Mouse (Mus musculus): ENCODE data around the gene Nlrp4c.
"Not testable (repeated sequence)": the region's sequence is repeated elsewhere in the genome, so short reads cannot be mapped to it uniquely, and the experiment has no call there.

Gene Nlrp4c

DNA sequence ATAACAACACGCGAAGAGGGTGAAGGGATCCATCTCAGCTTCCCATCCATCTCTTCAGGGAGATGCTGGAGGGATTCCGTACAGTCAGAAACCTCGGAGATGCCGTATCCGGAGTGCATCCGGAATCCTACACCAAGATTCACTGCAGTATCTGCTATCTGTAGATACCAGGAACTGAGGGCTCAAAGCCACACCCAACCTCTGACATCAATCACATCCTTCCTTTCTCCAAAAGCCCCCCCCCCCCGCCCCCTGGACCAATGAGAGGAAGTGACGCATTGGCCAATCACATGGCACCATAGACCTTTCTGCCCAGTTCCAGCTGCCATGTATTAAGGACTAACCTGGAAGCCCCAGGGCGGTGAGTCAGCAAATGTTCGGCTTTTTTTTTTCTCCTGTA is at the start of gene Nlrp4c:
Nlrp4c (plus strand) TSS at position 301 of the 400 bp plus-strand sequence.
- DNase-seq (ENCODE audit: low read depth, low spot score) = peak; percentile 26

DNA sequence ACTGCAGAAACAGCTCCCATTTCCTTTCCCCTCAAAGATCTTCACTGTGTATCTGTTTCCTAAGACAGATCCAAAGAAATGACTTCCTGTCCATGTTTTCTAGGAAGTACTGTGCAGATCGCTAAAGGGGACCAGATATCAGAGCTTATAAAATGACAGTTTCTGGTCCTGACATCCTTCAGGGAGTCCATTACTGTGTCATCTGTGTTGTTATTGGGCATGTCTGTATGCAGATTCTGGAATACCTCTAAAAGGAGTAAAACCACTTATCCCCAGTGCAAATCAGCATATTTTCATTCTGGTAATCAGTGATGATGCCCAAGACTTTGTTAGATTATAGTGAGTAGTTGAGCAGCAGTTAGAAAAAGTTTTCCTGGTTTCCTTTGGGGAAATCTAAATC is 34.1 kb upstream of the Nlrp4c start, which contains the start of gene Vmn1r65:
Vmn1r65 (minus strand) TSS at position 101 of the 400 bp plus-strand sequence.
- no peak for DNase-seq (ENCODE audit: low read depth, low spot score)

DNA sequence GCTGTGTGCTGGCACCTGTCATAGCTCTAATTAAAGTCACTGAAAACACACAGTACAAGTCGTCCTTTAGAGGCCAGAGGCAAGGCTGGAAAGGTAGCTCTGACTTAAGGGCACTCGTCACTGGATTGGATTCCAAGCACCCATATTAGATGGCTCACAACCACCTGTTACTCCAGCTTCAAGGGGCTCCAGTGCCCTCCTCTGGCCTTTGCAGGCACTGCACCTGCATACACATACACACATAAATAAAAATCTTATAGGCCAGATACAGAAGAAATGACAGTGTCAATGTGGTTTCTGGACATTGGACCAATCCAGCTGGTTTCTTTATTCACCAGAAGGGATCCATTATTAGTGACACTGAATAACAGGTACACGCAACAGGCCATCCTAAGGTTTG is 74.5 kb downstream of the Nlrp4c start:
- no peak for DNase-seq (ENCODE audit: low read depth, low spot score)

DNA sequence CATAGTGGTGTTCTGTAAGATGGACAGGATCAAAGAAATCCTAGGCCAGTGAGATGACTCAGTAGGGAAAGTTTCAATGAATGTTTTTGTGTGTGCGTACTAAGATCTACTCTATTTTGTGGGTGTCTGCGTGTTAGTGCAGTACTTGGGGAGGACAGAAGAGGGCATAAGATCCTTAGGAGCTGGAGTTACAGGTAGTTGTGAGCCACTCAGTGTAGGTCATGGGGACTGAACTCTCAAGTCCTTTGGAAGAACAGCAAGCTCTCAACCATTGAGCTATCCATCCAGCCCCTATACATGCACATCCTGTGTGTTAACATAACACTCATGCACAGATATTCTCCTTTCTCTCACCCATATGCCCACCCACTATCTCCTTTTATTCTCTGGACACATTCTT is 75.1 kb downstream of the Nlrp4c start:
- DNase-seq (ENCODE audit: low read depth, low spot score) = not testable (repeated sequence)

DNA sequence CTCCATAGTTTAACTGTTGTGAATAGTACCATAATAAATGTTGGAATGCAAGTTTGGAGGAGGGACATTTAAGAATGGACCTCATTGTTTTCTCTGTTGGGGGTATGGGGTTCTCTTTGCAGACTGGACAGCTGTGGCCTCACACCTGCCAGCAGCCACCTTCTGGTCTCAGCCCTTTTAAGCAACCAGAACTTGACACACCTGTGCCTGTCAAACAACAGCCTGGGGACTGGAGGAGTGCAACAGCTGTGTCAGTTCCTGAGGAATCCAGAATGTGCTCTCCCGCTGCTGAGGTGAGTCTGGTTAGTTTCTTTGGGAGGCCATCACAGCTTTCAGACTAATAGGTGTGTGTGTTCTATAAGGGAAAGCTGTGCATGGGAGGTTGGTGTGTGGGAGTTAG is 76.2 kb downstream of the Nlrp4c start:
- not testable (repeated sequence) for DNase-seq (ENCODE audit: low read depth, low spot score)

DNA sequence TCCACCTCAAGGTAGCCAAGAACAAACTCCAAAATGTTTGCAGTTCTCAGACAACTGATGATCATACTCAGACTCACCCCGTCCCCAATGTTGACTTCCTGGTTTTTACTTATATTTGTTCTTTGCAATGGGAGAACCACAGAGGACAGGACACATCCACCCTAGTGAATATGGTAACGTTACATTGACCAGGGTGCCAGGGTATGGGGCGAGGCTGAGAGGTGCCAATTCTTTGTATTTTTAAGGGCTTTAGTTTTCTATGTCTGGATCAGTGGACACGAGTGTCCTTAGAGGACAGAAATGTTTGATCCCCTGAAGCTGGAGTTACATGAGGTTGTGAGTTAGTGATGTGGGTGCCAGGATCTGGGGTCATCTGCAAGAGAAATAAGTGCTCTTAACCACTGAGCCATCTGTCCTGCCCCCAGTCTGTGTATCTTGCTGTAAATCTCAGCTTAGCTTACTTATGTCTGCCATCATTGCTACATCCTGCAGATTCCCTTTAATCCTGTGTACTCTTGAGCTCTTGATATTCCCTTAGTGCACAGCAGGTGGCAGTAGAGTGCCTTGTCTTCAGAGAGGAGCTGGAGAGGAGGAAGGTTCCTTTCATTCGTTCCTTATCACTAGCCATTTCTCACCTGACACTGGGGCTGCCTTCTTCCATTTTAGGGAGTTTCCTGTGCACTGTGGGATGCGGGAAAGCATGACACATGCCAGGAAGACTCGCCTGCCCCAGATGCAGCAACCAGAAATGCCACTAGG is 81.9 kb downstream of the Nlrp4c start:
- peak; percentile 90 for DNase-seq (ENCODE audit: low read depth, low spot score)

DNA sequence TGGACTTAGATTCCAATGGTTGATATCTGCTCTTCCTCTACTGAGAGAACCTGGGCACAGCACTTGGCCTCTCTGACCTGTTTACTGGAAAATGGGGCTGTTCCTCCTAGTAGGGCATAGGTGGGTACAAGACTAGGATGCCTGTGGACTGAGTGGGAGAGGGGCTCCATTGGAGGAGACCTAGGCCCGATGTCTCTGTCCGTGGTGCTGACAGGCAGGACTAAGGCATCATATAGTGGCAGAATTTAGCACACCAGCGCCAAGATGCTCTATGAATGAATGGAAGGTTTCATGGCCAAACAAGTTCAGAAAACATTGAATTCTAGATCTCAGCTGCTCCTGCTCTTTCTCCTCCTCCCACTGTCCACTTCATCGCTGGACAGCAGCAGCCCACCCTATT is 85.4 kb downstream of the Nlrp4c start:
- DNase-seq (ENCODE audit: low read depth, low spot score) = no peak

DNA sequence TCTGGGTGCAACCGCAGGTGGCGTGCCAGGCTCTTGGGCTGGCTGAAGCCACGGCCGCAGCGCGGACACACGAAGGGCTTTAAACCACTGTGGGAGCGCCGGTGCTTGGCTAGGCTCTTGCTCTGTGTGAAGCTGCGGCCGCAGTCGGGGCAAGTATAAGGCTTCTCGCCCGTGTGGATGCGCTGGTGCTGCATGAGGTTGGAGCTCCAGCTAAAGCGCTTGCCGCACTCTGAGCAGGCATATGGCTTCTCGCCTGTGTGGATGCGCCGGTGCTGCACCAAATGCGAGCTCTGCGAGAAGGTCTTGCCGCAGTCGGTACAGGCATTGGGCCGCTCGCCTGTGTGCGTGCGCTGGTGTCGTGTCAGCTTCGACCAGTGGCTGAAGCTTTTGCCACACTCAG is 87.7 kb downstream of the Nlrp4c start:
- DNase-seq (ENCODE audit: low read depth, low spot score) = no peak

DNA sequence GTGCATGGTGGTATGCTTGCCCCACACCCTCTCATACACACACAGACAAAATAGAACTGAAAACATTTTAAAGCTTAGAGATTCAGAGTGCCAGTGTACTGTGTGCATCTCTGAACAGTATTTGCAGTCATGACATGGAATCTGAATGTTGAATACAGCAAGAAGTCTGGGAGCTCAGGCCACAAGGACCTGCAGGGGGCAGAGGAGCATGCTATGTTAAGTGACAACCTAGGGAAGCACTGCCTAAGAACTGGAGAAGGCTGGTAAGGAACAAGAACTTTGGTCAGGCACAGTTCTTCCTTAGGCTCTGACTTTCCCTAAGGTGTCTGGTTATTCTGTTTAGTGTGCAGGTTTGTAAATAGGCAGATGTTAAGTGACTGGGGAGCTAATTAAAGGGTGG is 91.5 kb downstream of the Nlrp4c start:
- no peak for DNase-seq (ENCODE audit: low read depth, low spot score)

DNA sequence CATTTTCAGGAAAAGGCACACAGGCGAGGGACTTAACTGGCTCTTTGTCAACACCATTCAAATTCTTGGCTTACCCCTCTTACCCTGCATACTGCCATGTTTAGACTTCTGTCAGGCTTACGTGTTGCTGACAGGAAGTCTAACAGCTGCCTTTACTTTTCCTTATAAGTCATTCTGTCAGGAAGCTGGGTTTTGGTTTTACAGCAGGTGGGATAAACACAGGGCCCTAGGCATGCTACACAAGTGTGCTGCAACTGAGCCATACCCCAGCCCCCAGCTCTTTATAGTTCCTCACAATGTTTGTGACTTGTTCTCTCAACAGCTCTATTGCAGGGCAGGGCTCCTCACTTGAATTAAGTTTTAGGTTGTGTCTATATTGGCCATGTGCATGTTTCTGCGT is 94.3 kb downstream of the Nlrp4c start:
- no peak for DNase-seq (ENCODE audit: low read depth, low spot score)

DNA sequence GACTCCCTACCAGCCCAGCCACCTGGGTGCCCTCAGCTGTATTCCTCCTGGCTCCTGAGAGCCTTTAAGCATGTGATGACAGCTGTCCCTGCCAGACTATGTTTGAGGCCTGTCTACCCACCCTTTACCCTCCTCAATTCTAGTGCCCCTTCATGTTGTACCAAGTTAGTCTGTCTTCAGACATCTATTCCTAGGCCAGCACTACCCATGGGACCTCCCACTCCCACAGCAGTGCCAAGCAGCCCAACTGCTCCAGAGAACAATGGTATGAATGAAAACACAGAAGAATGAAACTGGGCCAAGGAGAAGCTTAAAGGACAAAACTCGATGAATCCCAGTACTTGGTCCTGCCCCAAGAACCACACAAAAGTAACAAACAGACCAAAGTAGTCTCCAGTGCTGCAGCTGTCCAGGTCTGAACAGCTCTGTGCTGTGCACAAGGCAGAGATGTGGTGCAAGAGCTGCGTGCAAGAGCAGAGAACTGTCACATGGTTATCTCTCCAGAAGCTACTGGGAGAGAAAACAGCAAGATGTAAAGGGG is 99.1 kb downstream of the Nlrp4c start:
- DNase-seq (ENCODE audit: low read depth, low spot score) = no peak

DNA sequence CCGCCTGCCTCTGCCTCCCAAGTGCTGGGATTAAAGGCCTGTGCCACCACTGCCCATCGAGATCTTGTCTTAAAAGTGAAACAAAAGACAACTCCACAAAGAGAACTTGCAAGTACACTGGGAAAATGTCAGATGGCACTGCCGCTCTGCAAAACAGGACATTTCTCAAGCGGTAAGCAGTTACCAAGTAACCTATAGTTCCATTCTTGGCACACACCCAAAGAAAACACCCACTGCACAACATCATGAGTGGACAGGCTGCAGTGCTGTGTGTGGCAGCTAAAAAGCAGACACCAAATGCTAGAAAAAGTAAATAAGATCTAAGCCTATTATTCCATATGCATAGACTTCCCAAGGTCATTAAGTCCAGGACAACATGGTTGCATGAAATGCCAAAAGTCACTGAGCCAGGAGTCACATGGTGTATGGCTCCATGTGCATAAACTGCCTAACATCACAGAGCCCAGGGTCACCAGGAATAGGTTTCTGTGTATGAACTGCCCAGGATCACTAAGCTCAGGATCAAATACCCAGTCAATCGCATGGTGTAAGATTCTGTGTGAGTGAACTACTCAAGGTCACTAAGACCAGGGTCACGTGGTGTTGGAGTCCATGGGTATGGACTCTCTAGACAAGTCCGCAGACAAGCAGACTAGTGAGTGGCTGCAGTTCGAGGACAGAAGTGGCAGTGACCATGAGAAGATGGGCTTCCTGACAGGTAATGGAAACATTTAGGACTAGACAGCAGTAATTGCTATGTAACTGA is 100.6 kb downstream of the Nlrp4c start:
- no peak for DNase-seq (ENCODE audit: low read depth, low spot score)

DNA sequence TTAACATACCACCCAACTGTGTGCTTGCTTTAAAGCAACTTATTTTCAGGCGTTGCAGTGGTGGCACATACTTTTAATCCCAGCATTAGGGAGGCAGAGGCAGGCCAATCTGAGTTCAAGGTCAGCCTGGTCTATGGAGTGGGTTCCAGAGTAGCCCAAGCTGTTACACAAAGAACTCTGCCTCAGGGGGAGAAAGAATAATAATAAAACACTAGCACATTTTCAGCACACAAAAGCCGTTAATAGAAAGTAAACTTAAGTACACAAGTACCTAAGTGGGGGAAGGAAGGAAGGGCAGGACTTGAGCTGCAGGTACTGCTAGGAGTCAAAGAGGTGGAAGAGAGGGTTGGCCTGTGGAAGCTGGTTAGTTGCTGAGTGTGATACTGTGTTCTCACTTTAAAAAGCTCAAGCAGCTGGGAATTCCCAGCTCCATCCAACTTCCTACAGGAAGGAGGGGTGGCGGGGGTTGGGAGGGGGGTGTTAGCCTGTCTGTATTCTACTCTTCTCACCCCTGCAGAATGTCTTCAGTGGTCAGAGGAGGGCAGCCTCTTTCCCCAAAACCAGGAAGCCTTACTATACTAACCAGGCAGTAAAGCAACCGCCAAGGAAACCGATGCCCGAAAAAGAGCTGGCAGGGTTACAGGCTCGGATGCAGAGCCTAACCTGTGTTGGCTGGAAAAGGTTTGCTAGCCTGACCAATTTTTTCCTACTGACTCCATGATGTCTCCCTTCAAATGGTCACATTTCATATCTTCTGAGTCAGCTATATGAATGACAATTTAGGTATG is 101.4 kb downstream of the Nlrp4c start:
- DNase-seq (ENCODE audit: low read depth, low spot score) = peak; percentile 64

DNA sequence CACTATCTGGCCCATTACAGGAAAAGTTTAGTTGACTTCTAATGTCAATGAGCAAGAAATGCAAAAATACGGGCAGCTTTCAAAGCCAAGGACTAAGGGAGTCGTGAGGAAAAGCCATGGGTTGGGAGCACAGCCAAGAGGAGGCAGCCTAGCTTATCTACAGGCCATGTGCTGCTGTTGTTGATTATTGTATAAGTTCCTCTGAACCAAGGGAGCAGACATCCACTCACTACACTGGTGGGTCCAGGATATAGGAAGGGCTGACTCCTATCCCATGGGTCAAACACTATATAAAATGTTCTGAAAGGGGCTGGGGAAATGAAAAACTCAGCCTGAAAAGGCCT is 102.0 kb downstream of the Nlrp4c start:
- no peak for DNase-seq (ENCODE audit: low read depth, low spot score)

DNA sequence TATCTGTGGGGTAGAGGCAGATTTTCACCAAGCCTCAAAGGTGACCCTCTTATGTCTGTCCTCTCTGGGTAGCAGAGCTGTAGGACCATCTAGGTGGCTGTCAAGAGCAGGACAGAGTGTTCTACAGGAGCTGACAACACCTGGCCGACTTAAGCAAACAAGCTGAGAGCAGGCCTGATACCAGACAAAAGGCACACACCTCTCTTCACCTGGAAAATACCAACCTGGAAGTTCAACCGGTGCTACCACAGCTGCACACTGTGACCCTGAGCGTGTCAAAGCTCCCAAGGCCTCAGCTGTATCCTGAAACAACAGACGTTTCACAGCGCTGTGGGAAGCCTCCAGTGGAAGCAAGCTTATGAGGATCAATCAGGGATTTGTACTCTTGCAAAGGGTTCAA is 102.7 kb downstream of the Nlrp4c start:
- no peak for DNase-seq (ENCODE audit: low read depth, low spot score)

DNA sequence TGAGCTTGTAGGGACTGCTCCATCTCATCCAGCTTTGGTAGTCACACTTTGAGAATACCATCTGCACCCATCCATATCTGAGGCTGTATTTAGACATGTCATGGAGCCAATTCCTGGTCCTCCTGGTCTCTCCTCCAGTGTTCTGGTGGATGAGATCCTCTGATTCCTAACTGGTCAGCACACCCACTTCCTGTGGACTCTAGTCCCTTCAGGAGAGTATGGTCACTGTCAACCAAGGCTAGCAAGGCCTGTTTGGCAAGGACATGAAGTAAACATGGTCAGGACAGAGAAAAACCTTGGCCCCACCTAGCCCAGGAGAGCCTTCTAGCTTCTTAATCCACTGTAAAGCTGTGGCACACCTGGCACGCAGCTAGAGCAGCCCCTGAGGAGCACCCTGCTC is 106.3 kb downstream of the Nlrp4c start:
- DNase-seq (ENCODE audit: low read depth, low spot score) = no peak

DNA sequence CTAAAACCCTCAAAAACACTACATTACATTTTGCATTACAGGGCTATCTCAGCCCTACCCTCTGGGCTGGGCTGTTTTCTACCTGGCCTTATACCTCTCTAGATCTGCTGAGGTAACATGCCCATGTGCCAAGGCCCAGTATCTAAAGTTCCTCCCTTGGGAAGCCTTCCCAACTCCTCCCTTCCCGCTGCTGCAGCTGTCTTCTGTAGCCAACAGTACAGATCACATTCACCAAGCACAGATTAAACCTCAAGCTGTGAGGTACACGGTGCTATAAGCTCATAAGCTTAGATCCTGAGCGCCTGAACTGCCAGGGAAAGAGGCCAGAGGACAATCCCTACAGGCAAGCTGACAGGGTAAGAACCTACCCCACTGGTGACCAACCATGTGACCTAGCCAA is 107.1 kb downstream of the Nlrp4c start:
- DNase-seq (ENCODE audit: low read depth, low spot score) = no peak

DNA sequence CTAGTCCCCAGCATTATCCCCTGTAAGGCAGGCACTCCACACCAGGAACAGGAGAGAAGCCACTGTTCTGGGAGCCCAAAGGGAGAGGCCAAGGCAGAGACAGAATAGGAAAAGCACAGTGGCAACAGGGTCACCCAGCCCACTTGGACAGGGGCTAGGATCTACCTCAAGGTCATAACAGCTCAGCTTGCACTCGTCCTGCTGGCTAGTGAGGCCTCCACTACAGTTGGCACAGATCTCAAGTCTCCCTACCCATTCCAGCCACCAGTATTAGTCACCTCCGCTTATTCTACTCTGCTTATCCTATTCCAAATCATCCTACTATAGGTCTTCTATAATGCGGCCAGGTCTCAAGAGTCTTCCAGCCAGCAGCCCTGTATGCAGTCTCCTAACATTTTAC is 108.2 kb downstream of the Nlrp4c start:
- DNase-seq (ENCODE audit: low read depth, low spot score) = peak; percentile 28

DNA sequence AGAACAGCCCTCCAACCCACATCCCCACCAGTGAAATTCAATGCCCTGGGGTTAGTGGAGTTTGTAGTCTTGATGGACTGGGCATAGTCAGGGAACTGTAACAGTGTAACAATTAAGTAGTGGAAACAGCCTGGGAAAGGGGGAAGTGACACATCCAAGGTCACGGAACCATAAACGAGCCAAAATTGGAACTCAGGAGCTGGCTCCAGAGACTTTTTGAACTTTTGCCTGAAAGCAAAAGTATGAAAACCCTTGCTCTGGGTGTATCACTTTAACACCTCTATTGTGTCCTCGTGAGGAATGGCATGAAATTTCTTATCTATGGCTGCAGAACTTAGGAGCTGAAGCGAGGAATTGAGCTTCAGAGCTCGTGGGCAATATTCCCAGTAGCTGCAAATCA is 109.2 kb downstream of the Nlrp4c start:
- no peak for DNase-seq (ENCODE audit: low read depth, low spot score)
